Mouse (Mus musculus): ENCODE measurements around the gene Dlx1. TPM values are rescaled to one million over a fixed set of nuclear protein-coding genes. Genes with fewer than 3 reads are reported as not detected.

The Dlx1 gene
- polyA plus RNA-seq, 1 experiment = 27.8 TPM

DNA sequence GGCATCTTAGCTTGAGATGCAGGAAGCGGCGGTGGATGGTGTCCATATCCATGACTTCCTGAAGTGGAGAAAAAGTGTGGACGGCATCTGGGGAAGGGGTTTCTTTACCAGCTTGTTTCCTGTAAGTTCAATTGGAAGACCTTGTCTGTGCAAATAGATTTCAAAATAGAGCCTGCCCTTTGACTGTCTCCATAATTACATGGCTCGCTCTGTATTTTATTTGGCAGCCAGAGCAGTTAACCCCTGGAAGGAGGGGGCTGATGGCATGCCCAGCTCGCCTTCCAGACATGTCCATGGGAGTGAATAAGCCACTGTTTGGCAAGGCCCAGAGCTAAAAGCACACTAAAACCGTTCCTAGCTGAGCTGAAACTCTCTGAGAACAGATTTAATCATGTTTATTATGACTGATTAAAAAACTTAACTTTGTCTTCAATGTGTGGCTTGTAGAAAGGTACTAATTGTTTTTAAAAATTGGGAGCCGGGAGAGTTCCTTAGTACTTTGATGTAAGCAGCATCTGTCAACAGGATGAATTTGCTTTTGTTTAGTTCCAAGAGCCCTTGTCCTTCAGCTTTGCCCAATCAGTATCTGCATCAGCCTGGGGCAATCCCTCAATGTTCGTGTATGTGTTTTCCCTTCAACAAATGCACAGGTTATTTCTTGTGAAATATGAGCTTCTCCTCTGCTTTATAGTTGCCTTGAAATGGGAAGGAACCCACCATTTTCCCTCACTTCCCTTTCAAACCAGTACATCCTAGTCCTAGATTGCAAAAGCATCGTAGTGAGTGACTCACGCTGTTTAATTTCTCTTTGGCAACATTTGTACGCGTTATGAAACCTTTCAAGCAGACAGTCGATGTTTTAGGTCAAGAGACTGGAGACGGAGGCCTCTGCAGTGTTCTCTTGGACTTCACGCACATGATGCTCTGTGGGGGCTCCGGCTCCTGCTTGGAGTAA lies 28.4 kb upstream of the Dlx1 start:
- Histone ChIP-seq H3K27ac (ENCODE audit: insufficient read depth, low read length) (no peak overlapping the region), H3K4me3 (ENCODE audit: insufficient read depth, low read length) (no peak overlapping the region), H3K4me1 (ENCODE audit: control insufficient read depth, insufficient read depth, low read length) (no peaks in the 10 kb centered on the region)
- TF ChIP-seq POLR2A (IDR thresholded peaks at IDR 0.05; ENCODE audit: extremely low read depth, insufficient read depth, low read length) (no peak), CTCF (IDR thresholded peaks at IDR 0.05; ENCODE audit: extremely low read depth, insufficient read depth, low read length) (no peak)

DNA sequence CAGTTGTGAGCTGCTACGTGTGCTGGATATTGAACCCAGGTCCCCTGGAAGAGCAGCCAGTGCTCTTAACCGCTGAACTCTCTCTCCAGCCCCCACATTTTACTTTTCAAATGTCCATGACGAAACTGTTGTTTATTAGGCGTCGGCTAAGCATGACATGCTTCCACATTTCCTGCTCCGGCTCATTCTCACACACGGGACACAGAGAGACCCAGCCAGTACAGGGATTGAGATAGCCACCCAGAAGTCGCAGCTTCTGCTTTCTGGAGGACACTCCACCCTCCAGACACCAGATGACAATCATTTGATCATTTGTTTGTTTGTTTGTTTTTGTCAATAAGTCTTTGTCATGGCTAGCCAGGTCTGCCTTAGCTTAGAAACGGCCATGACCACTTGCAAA lies 23.1 kb upstream of the Dlx1 start:
- Histone ChIP-seq H3K4me3 (ENCODE audit: insufficient read depth, low read length) (no peak overlapping the region), H3K27ac (ENCODE audit: insufficient read depth, low read length) (no peak overlapping the region), H3K4me1 (ENCODE audit: control insufficient read depth, insufficient read depth, low read length) (no peaks in the 10 kb centered on the region)
- TF ChIP-seq POLR2A (IDR thresholded peaks at IDR 0.05; ENCODE audit: extremely low read depth, insufficient read depth, low read length) (no peak), CTCF (IDR thresholded peaks at IDR 0.05; ENCODE audit: extremely low read depth, insufficient read depth, low read length) (no peak)

GRCm38 (mm10) chr2:71511209-71511608 lies 16.7 kb upstream of the Dlx1 start:
- TF ChIP-seq CTCF (IDR thresholded peaks at IDR 0.05; ENCODE audit: extremely low read depth, insufficient read depth, low read length) (no peak), POLR2A (IDR thresholded peaks at IDR 0.05; ENCODE audit: extremely low read depth, insufficient read depth, low read length) (no peak)
- Histone ChIP-seq H3K4me3 (ENCODE audit: insufficient read depth, low read length) (no peak overlapping the region), H3K27ac (ENCODE audit: insufficient read depth, low read length) (no peak overlapping the region), H3K4me1 (ENCODE audit: control insufficient read depth, insufficient read depth, low read length) (no peaks in the 10 kb centered on the region)

- H3K4me3 ChIP-seq (ENCODE audit: insufficient read depth, low read length) = no peak overlapping the region
- no peaks in the 10 kb centered on the region for H3K4me1 ChIP-seq (ENCODE audit: control insufficient read depth, insufficient read depth, low read length)
- TF ChIP-seq CTCF (IDR thresholded peaks at IDR 0.05; ENCODE audit: extremely low read depth, insufficient read depth, low read length) (no peak), POLR2A (IDR thresholded peaks at IDR 0.05; ENCODE audit: extremely low read depth, insufficient read depth, low read length) (no peak)
- no peak overlapping the region for H3K27ac ChIP-seq (ENCODE audit: insufficient read depth, low read length)
These were observed 15.6 kb upstream of the Dlx1 start for GRCm38 (mm10) chr2:71512326-71512725.

DNA sequence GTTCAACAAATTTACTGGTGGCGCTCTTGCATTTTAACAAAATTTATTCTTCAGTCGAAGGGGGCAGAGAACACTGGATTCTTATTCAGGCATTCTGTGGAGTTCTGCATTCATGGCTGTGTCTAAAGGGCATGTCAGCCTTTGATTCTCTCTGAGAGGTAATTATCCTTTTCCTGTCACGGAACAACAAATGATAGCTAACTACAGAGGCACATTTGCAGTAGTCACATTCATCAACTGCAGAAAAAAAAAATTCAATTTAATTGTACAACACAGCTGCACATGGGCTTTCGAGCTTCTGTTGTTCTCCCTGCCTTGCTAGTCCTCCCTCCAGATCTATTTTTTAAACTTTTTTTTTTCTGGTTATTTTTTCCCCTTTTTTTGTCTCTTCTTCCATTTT lies 10.9 kb upstream of the Dlx1 start:
- TF ChIP-seq CTCF (IDR thresholded peaks at IDR 0.05; ENCODE audit: extremely low read depth, insufficient read depth, low read length) (no peak), POLR2A (IDR thresholded peaks at IDR 0.05; ENCODE audit: extremely low read depth, insufficient read depth, low read length) (no peak)
- no peaks in the 10 kb centered on the region for H3K4me1 ChIP-seq (ENCODE audit: control insufficient read depth, insufficient read depth, low read length)
- no peak overlapping the region for H3K27ac ChIP-seq (ENCODE audit: insufficient read depth, low read length)
- no peak overlapping the region for H3K4me3 ChIP-seq (ENCODE audit: insufficient read depth, low read length)

- Histone ChIP-seq H3K27ac (ENCODE audit: insufficient read depth, low read length) (no peak overlapping the region), H3K4me3 (ENCODE audit: insufficient read depth, low read length) (no peak overlapping the region), H3K4me1 (ENCODE audit: control insufficient read depth, insufficient read depth, low read length) (no peaks in the 10 kb centered on the region)
- TF ChIP-seq POLR2A (IDR thresholded peaks at IDR 0.05; ENCODE audit: extremely low read depth, insufficient read depth, low read length) (no peak), CTCF (IDR thresholded peaks at IDR 0.05; ENCODE audit: extremely low read depth, insufficient read depth, low read length) (no peak)
These were observed 10.3 kb upstream of the Dlx1 start for GRCm38 (mm10) chr2:71517466-71518099.

DNA sequence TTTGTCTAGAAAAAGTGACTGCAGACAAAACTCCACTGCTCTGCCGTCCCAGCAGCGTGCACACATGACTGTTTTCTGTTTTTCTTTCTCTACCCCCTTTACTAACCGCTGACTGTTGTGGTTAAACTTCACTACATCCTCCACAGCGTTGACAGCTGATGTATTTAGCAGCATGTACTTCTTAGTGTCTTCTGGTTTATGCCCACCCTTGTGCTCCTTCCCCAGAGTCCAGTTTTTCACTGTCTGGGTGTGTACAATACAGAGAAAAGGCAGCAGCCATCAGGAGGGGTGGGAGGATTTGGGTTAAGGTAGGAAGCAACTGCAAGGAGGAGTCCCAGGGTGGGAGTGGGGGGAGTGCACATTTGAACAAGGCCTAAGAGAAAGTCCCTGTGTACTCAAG lies 5.0 kb upstream of the Dlx1 start:
- H3K4me3 ChIP-seq (ENCODE audit: insufficient read depth, low read length) = no peak overlapping the region
- no peaks in the 10 kb centered on the region for H3K4me1 ChIP-seq (ENCODE audit: control insufficient read depth, insufficient read depth, low read length)
- H3K27ac ChIP-seq (ENCODE audit: insufficient read depth, low read length) = no peak overlapping the region
- TF ChIP-seq CTCF (IDR thresholded peaks at IDR 0.05; ENCODE audit: extremely low read depth, insufficient read depth, low read length) = no peak
- TF ChIP-seq POLR2A (IDR thresholded peaks at IDR 0.05; ENCODE audit: extremely low read depth, insufficient read depth, low read length) = no peak

DNA sequence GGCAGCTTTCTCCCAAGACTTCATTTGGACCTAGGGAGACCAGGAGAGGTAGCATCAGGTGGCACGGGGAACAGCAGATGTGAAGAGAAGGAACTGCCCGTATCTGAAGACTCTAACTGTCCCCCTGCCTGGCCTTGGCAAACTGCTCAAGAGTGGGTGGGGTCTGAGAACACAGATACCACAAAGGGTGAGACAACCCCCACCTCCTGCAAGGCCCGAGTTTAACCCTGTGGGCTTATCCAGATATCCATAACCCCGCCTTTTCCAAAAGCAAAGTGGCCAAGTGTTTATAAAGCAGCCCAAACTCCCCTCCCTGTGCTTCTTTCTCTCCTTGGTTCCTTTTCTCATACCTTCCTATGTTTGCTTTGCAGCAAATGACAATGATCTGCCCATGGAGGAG lies 4.5 kb upstream of the Dlx1 start:
- H3K27ac ChIP-seq (ENCODE audit: insufficient read depth, low read length) = no peak overlapping the region
- TF ChIP-seq CTCF (IDR thresholded peaks at IDR 0.05; ENCODE audit: extremely low read depth, insufficient read depth, low read length) = no peak

GRCm38 (mm10) chr2:71524763-71525162 lies 3.1 kb upstream of the Dlx1 start:
- TF ChIP-seq CTCF (IDR thresholded peaks at IDR 0.05; ENCODE audit: extremely low read depth, insufficient read depth, low read length) (no peak), POLR2A (IDR thresholded peaks at IDR 0.05; ENCODE audit: extremely low read depth, insufficient read depth, low read length) (no peak)
- H3K4me1 ChIP-seq (ENCODE audit: control insufficient read depth, insufficient read depth, low read length) = no peaks in the 10 kb centered on the region
- no peak overlapping the region for H3K27ac ChIP-seq (ENCODE audit: insufficient read depth, low read length)
- no peak overlapping the region for H3K4me3 ChIP-seq (ENCODE audit: insufficient read depth, low read length)

More for the DNA sequence above, 4.5 kb upstream of the Dlx1 start:
- Histone ChIP-seq H3K4me3 (ENCODE audit: insufficient read depth, low read length) (no peak overlapping the region), H3K4me1 (ENCODE audit: control insufficient read depth, insufficient read depth, low read length) (no peaks in the 10 kb centered on the region)

Measured in cortical plate, adult 2 months (tissue).